Mouse (Mus musculus) hindbrain, embryonic 12.5 days (tissue): Measurements from ENCODE around the gene Hist1h1d. TPM values are rescaled to one million over a fixed set of nuclear protein-coding genes. Genes with fewer than 3 reads are reported as not detected.
A peak's percentile ranks its signal among the peaks of the same experiment; 100 is the strongest.
"Not testable (repeated sequence)": the region's sequence is repeated elsewhere in the genome, so short reads cannot be mapped to it uniquely, and the experiment has no call there.

Experiments used
- ATAC-seq: fragments of 200-750 bp; cut with Nextera tagmentation; 2 replicates; pipeline ENCODE4 v1.8.0; 2017; ENCODE audit warnings: moderate TSS enrichment; ENCODE audit not compliant: low FRiP score
- H3K27ac ChIP-seq: fragments of 300-500 bp; sonication (generic); 2 replicates; pipeline ENCODE4 v1.5.1; 2016; ENCODE audit warnings: mild to moderate bottlenecking
- H3K27me3 ChIP-seq: fragments of 300-500 bp; sonication (generic); 2 replicates; pipeline ENCODE4 v1.6.1; 2016; ENCODE audit warnings: mild to moderate bottlenecking
- H3K36me3 ChIP-seq: fragments of 300-500 bp; sonication (generic); 2 replicates; pipeline ENCODE4 v1.6.1; 2016; ENCODE audit warnings: mild to moderate bottlenecking
- H3K4me1 ChIP-seq: fragments of 300-500 bp; sonication (generic); 2 replicates; pipeline ENCODE4 v1.6.1; 2016
- H3K4me2 ChIP-seq: fragments of 300-500 bp; sonication (generic); replicated peaks from 2 replicates; pipeline ENCODE4 v1.6.1; 2016; ENCODE audit warnings: mild to moderate bottlenecking
- H3K4me3 ChIP-seq: fragments of 300-500 bp; sonication (generic); 2 replicates; pipeline ENCODE4 v1.5.1; 2016; ENCODE audit warnings: mild to moderate bottlenecking
- H3K9ac ChIP-seq: fragments of 300-500 bp; sonication (generic); 2 replicates; pipeline ENCODE4 v1.6.1; 2016; ENCODE audit warnings: mild to moderate bottlenecking, moderate library complexity
- H3K9me3 ChIP-seq: fragments of 300-500 bp; sonication (generic); replicated peaks from 2 replicates; pipeline ENCODE4 v1.6.1; 2016; ENCODE audit warnings: mild to moderate bottlenecking
- WGBS: fragments of 180-500 bp; shearing (Covaris S2); methylation state at CpG from one replicate; pipeline ENCODE4 v1.1.7; 2016; 5-methylcytosine and 5-hydroxymethylcytosine counted together
- polyA plus RNA-seq: library from polyadenylated mRNA; unstranded; fragments of >200 nt; fragmentation: Nextera tagmentation; extraction: Ambion mirVana; gene quantifications from 2 replicates; pipeline ENCODE4 v1.2.1, GENCODE M21; 2016

Gene Hist1h1d
- polyA plus RNA-seq, 1 experiment from 2014 or later, result 0.39 TPM

DNA sequence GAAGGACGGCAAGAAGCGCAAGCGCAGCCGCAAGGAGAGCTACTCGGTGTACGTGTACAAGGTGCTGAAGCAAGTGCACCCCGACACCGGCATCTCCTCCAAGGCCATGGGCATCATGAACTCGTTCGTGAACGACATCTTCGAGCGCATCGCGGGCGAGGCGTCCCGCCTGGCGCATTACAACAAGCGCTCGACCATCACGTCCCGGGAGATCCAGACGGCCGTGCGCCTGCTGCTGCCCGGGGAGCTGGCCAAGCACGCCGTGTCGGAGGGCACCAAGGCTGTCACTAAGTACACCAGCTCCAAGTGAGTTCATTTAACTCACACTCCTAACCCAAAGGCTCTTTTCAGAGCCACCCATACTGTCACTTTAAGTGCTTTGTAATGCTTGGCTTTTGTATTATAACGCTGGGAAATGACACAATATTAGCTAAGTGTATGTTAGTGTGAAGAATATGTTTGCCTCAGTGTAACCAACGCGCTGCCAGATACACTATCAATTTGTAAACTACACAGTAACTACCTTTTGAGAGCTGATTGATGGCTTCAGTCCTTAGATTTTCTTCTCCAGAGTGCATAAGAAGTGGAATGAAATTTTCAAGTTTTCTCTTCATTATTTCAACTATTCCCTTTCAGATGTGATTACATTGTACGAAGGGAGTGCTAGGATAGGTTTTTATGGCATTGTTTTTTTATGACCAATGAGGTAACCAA is 18.6 kb downstream of the Hist1h1d start:
- WGBS, result under 1% methylated on average over 17 of the region's 34 CpGs
- H3K9me3 ChIP-seq, H3K36me3 ChIP-seq, ATAC-seq, H3K27me3 ChIP-seq: not testable (repeated sequence)
- H3K27ac ChIP-seq, result peak overlapping the region; percentile 96
- peaks cover 26% of the 10 kb centered on the region for H3K4me1 ChIP-seq
- H3K9ac ChIP-seq, result peak overlapping the region; percentile 71
- peak overlapping the region; percentile 81 for H3K4me2 ChIP-seq
- H3K4me3 ChIP-seq, result peak overlapping the region; percentile 45

DNA sequence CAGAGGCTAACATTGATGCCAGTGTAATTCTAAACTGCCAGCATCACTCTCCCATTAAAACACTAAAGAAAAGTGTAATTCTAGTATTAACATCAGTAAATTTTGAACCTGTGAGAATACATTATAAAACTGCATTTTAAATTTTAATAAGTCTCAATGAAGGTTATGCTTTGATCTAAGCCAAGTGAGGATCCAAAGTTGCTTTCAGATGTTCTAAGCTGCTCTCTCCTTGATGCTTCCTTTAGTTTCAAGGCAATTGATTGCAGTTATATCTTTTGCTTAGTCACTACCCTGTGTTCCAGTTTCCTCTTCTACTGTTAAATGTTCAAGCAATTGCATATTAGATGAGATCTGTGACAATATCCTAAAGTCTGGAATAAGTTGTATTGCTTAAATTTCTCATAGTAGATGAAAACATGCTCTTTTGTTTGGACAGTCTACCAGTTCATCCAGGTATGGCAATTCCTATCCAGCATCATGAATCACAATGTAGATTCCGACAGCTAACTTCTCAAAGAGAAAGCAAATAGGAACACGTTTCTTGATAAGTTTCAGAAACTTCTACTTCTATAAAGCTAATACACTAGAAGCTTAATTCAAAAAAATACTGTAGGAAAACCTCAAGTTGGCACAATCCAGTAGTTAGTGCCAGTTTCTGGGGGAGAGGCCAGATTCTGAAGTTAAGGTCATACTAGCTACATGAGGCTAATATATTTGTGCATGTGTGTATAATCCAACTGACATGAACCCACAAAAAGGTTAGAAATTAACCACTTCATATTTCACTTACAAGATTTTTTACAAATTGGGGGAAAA is 19.4 kb downstream of the Hist1h1d start:
- peak overlapping the region; percentile 45 for H3K4me3 ChIP-seq
- H3K27me3 ChIP-seq, result no peaks in the 10 kb centered on the region
- peak overlapping the region; percentile 96 for H3K27ac ChIP-seq
- peaks cover 34% of the 10 kb centered on the region for H3K4me1 ChIP-seq
- peak overlapping the region; percentile 71 for H3K9ac ChIP-seq
- no peaks in the 10 kb centered on the region for H3K36me3 ChIP-seq
- no peak for ATAC-seq
- 44% methylated on average over 2 of the region's 2 CpGs for WGBS
- peak overlapping the region; percentile 81 for H3K4me2 ChIP-seq
- no peaks in the 10 kb centered on the region for H3K9me3 ChIP-seq

DNA sequence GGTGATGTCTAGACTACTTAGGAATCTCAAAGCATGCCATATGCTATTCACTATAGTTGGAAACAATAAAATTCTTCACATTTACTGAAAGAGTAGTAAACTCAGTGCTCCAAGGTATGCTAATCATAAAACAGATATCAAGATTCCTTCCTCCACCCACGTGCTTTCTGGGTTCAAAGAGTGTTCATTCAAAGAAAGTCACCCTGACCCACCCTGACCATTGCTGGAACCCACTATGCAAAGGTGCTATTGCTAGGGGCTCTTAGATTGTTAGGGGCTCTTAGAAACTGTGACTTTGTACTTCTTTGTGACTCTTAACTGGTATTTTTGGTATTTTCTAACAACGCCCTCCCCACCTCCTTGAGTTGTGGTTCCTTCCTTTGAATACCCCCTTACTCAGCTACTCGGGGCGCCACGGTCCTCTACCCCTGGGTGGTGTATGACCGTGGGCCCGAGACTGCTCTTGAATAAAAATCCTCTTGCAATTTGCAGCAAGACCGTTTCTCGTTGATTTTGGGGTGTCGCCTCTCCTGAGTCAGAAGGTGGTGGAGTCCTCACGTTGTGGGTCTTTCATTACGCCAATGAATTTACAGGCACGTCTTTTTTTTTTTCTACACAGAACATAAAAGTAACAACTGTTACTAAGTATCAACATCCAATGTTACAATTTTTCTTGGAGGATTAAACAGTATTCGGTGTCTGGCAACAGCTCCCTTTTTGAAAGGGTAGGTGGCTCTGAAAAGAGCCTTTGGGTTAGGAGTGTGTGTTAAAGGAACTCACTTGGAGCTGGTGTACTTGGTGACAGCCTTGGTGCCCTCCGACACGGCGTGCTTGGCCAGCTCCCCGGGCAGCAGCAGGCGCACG is 20.2 kb downstream of the Hist1h1d start:
- Histone ChIP-seq H3K4me1 (peaks cover 34% of the 10 kb centered on the region), H3K9ac (peak overlapping the region; percentile 51), H3K4me3 (peak overlapping the region; percentile 45), H3K4me2 (peak overlapping the region; percentile 81), H3K27ac (peak overlapping the region; percentile 84)
- not testable (repeated sequence) for H3K27me3 ChIP-seq, ATAC-seq, H3K9me3 ChIP-seq, H3K36me3 ChIP-seq
- WGBS, result 10% methylated on average over 20 of the region's 20 CpGs

GRCm38 (mm10) chr13:23573898-23574524 is 20.9 kb downstream of the Hist1h1d start, which contains the start of the genes Hist1h2bf and Hist1h2ad:
Hist1h2bf (minus strand) TSS chr13:23574196.
Hist1h2ad (plus strand) TSS chr13:23574381.
- H3K4me2 ChIP-seq, result peak within 1 kb of the TSS; percentile 81
- not testable (repeated sequence) for H3K9me3 ChIP-seq, H3K27me3 ChIP-seq, H3K36me3 ChIP-seq
- 1% methylated on average over 34 of the region's 42 CpGs for WGBS
- H3K9ac ChIP-seq, result peak within 1 kb of the TSS; percentile 51
- H3K4me3 ChIP-seq, result peak within 1 kb of the TSS; percentile 45
- peak; percentile 93 for ATAC-seq
- peak within 1 kb of the TSS; percentile 87 for H3K27ac ChIP-seq
- H3K4me1 ChIP-seq, result peaks cover 34% of the 10 kb centered on the region

DNA sequence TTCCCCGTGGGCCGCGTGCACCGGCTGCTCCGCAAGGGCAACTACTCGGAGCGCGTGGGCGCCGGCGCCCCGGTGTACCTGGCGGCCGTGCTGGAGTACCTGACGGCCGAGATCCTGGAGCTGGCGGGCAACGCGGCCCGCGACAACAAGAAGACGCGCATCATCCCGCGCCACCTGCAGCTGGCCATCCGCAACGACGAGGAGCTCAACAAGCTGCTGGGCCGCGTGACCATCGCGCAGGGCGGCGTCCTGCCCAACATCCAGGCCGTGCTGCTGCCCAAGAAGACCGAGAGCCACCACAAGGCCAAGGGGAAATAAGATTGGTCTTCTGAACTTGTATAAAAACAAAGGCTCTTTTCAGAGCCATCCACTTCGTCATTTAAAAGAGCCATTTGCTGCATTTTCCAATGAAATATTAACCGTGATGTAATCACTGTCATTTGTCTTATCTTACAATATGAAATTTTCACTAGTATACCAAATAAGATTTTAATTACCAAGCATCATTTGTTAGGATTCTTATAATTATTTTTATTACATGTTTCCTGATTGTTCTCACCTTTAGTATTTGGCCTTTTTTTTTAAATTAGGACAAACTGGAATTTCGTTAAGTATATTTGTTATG is 21.6 kb downstream of the Hist1h1d start:
- H3K27ac ChIP-seq, result peak overlapping the region; percentile 87
- H3K4me2 ChIP-seq, result peak overlapping the region; percentile 81
- peaks cover 34% of the 10 kb centered on the region for H3K4me1 ChIP-seq
- peak overlapping the region; percentile 25 for H3K4me3 ChIP-seq
- H3K27me3 ChIP-seq, H3K9me3 ChIP-seq, H3K36me3 ChIP-seq, H3K9ac ChIP-seq: not testable (repeated sequence)
- peak; percentile 8 for ATAC-seq
- 0% methylated on average over 12 of the region's 39 CpGs for WGBS

- H3K9me3 ChIP-seq, result no peaks in the 10 kb centered on the region
- under 1% methylated on average over 18 of the region's 18 CpGs for WGBS
- peak within 1 kb of the TSS; percentile 73 for H3K4me2 ChIP-seq
- H3K4me1 ChIP-seq, result peaks cover 29% of the 10 kb centered on the region
- H3K27ac ChIP-seq, result peak within 1 kb of the TSS; percentile 87
- H3K36me3 ChIP-seq, result no peaks in the 10 kb centered on the region
- H3K27me3 ChIP-seq, result no peaks in the 10 kb centered on the region
- H3K9ac ChIP-seq, result peak within 1 kb of the TSS; percentile 63
- peak; percentile 60 for ATAC-seq
- H3K4me3 ChIP-seq, result peak within 1 kb of the TSS; percentile 44
These were observed 22.3 kb downstream of the Hist1h1d start, which contains the start of gene Hist1h3d for GRCm38 (mm10) chr13:23575271-23575851. Hist1h3d (plus strand) TSS chr13:23575763.

GRCm38 (mm10) chr13:23575864-23576313 is 22.8 kb downstream of the Hist1h1d start:
- WGBS, result 2% methylated on average over 11 of the region's 40 CpGs
- not testable (repeated sequence) for H3K36me3 ChIP-seq, H3K9me3 ChIP-seq, H3K27me3 ChIP-seq, ATAC-seq
- peaks cover 29% of the 10 kb centered on the region for H3K4me1 ChIP-seq
- peak overlapping the region; percentile 63 for H3K9ac ChIP-seq
- peak overlapping the region; percentile 73 for H3K4me2 ChIP-seq
- peak overlapping the region; percentile 83 for H3K27ac ChIP-seq
- peak overlapping the region; percentile 44 for H3K4me3 ChIP-seq

GRCm38 (mm10) chr13:23576351-23576881 is 23.4 kb downstream of the Hist1h1d start:
- Histone ChIP-seq H3K9ac (peak overlapping the region; percentile 63), H3K27ac (peak overlapping the region; percentile 83), H3K4me1 (peaks cover 29% of the 10 kb centered on the region), H3K27me3 (no peaks in the 10 kb centered on the region), H3K4me2 (peak overlapping the region; percentile 73), H3K9me3 (no peaks in the 10 kb centered on the region), H3K4me3 (peak overlapping the region; percentile 44), H3K36me3 (no peaks in the 10 kb centered on the region)
- WGBS, result 4% methylated on average over 7 of the region's 7 CpGs
- ATAC-seq, result no peak

DNA sequence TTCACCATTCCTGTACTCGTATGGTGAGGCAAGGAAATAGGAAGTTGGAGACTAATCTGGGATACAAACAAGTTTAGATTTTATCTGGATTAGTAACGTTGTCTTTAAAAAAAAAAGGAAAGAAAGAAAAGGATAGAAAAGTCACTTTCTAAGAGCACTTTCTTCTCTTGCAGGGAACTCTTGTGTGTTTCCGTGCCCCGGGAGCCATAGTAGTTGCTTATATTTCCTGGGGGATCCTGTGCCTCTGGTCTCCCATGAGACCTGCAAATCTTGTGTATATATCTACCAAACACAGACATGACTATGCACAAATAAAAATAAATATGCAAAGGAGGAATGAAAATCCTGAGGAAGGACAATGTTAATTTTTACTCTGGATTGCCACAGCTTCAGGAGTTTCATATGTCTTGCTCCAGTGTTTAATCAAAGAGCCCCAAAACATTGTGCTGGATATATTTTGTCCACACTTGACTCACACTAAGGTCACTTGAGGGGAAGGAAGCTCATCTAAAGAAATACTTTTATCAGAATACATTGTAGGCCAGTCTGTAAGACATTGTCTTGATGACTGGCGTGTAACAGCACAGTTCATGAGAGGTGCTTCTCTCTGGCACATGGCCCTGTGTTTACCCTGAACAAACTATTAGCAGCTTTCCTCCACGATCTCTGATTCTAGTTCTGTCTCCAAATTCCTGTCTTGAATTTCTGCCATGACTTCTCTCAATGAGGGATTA is 24.0 kb downstream of the Hist1h1d start:
- H3K4me1 ChIP-seq, result peaks cover 32% of the 10 kb centered on the region
- no peak for ATAC-seq
- no peaks in the 10 kb centered on the region for H3K9me3 ChIP-seq
- H3K4me3 ChIP-seq, result peak overlapping the region; percentile 44; the same call in 1 of the 2 replicates
- peak overlapping the region; percentile 73 for H3K4me2 ChIP-seq
- peak overlapping the region; percentile 83 for H3K27ac ChIP-seq
- H3K9ac ChIP-seq, result peak overlapping the region; percentile 63
- H3K27me3 ChIP-seq, result no peaks in the 10 kb centered on the region
- H3K36me3 ChIP-seq, result no peaks in the 10 kb centered on the region
- WGBS, result 51% methylated on average over 6 of the region's 6 CpGs

DNA sequence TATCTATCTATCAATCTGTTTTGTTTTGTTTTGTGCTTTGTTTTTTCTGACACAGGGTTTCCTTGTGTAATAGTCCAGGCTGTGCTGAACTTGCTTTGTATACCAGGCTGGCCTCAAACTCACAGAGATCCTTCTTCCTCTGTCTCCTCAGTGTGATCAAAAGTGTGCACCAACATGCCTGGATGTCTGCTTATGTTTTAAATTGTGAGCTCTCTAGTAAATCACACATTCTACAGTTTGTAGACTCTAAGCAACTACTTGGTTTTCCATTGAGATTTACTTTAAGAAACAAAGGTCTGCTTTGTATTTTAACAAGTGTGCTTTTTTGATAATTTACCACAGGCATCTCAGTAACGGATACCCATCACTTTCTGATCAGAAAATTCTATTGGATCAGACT is 24.8 kb downstream of the Hist1h1d start:
- Histone ChIP-seq H3K27me3 (no peaks in the 10 kb centered on the region), H3K4me1 (peaks cover 31% of the 10 kb centered on the region), H3K4me3 (no peak overlapping the region), H3K27ac (no peak overlapping the region), H3K36me3 (no peaks in the 10 kb centered on the region), H3K4me2 (no peak overlapping the region), H3K9me3 (no peaks in the 10 kb centered on the region), H3K9ac (no peak overlapping the region)
- no peak for ATAC-seq
- WGBS, result 93% methylated on average over 1 of the region's 1 CpGs
